Mouse (Mus musculus): Measurements from ENCODE around the gene Slc2a12.
A peak's percentile ranks its signal among the peaks of the same experiment; 100 is the strongest.

Slc2a12 gene

GRCm38 (mm10) chr10:22644853-22645491, at the start of gene Slc2a12:
Gene Slc2a12 (plus strand): TSS chr10:22645011.
- DNase-seq = peak; percentile 55 to 68

GRCm38 (mm10) chr10:22598908-22599480, 45.8 kb upstream of the Slc2a12 start:
- DNase-seq = no peak

GRCm38 (mm10) chr10:22601046-22601445, 43.8 kb upstream of the Slc2a12 start:
- DNase-seq = no peak

- DNase-seq = no peak
Observed at GRCm38 (mm10) chr10:22604801-22605200, 40.0 kb upstream of the Slc2a12 start.

- no peak for DNase-seq
Observed at GRCm38 (mm10) chr10:22608273-22608672, 36.5 kb upstream of the Slc2a12 start.

- peak; percentile 5 to 15 for DNase-seq
Observed at GRCm38 (mm10) chr10:22608799-22609357, 35.9 kb upstream of the Slc2a12 start.

- no peak for DNase-seq
Observed at GRCm38 (mm10) chr10:22613301-22613700, 31.5 kb upstream of the Slc2a12 start.

- no peak for DNase-seq
Observed at GRCm38 (mm10) chr10:22614554-22614953, 30.3 kb upstream of the Slc2a12 start.

- no peak for DNase-seq
Observed at GRCm38 (mm10) chr10:22615309-22615708, 29.5 kb upstream of the Slc2a12 start.

- DNase-seq = peak; percentile 26 to 36
Observed at GRCm38 (mm10) chr10:22618842-22619241, 26.0 kb upstream of the Slc2a12 start.

- no peak for DNase-seq
Observed at GRCm38 (mm10) chr10:22628832-22629231, 16.0 kb upstream of the Slc2a12 start.

- no peak for DNase-seq
Observed at GRCm38 (mm10) chr10:22631103-22631502, 13.7 kb upstream of the Slc2a12 start.

GRCm38 (mm10) chr10:22631528-22631927, 13.3 kb upstream of the Slc2a12 start:
- no peak for DNase-seq

- DNase-seq = no peak
Observed at GRCm38 (mm10) chr10:22631956-22632355, 12.9 kb upstream of the Slc2a12 start.

GRCm38 (mm10) chr10:22633406-22634306, 11.2 kb upstream of the Slc2a12 start:
- no peak for DNase-seq

GRCm38 (mm10) chr10:22637241-22637640, 7.6 kb upstream of the Slc2a12 start:
- DNase-seq = no peak

GRCm38 (mm10) chr10:22644171-22644570, 640 bp upstream of the Slc2a12 start:
- DNase-seq = no peak

- DNase-seq = no peak
Observed at GRCm38 (mm10) chr10:22648702-22649101, 3.9 kb downstream of the Slc2a12 start.

GRCm38 (mm10) chr10:22653820-22654219, 9.0 kb downstream of the Slc2a12 start:
- no peak for DNase-seq

- no peak for DNase-seq
Observed at GRCm38 (mm10) chr10:22658534-22659385, 13.9 kb downstream of the Slc2a12 start.

GRCm38 (mm10) chr10:22659386-22659725, 14.5 kb downstream of the Slc2a12 start:
- no peak for DNase-seq

GRCm38 (mm10) chr10:22660286-22661000, 15.6 kb downstream of the Slc2a12 start:
- DNase-seq = peak; percentile 60 to 63
